Mouse (Mus musculus) liver, embryonic 14.5 days (tissue): Measurements from ENCODE around the gene Foxa1.

Experiments used
- CTCF ChIP-seq: IDR thresholded peaks from 2 replicates; pipeline ENCODE4 v1.5.1; 2016; ENCODE audit warnings: antibody characterized with exemption, low read depth, control low read depth
- EP300 ChIP-seq: IDR thresholded peaks from 2 replicates; pipeline ENCODE4 v1.6.1; 2016; ENCODE audit warnings: antibody characterized with exemption, low read depth

- no peak for TF ChIP-seq CTCF
- TF ChIP-seq EP300: no peak
Observed at GRCm38 (mm10) chr12:57554091-57554490, 7.4 kb upstream of the Foxa1 start.
